Mouse (Mus musculus): ENCODE measurements around the gene Olfr524. TPM values are rescaled to one million over a fixed set of nuclear protein-coding genes. Genes with fewer than 3 reads are reported as not detected.

Gene Olfr524
- polyA plus RNA-seq (2015; fragmentation: Nextera tagmentation; extraction: Ambion mirVana), result not detected in 2 replicates

GRCm38 (mm10) chr7:140205864-140206263 lies at the start of gene Olfr524:
Olfr524 (minus strand) TSS chr7:140205964.
- no peak for ATAC-seq
- Histone ChIP-seq H3K27ac (no peak within 1 kb of the TSS), H3K4me1 (replicated peaks) (no peaks in the 10 kb centered on the region), H3K4me2 (replicated peaks) (no peak within 1 kb of the TSS), H3K9me3 (no peaks in the 10 kb centered on the region), H3K4me3 (replicated peaks) (no peak within 1 kb of the TSS), H3K27me3 (replicated peaks) (no peaks in the 10 kb centered on the region), H3K9ac (no peak within 1 kb of the TSS), H3K36me3 (no peaks in the 10 kb centered on the region)

GRCm38 (mm10) chr7:140253780-140254299 lies 48.1 kb upstream of the Olfr524 start:
- ATAC-seq, result no peak
- no peaks in the 10 kb centered on the region for H3K36me3 ChIP-seq
- H3K4me2 ChIP-seq (replicated peaks), result no peak overlapping the region
- no peak overlapping the region for H3K4me3 ChIP-seq (replicated peaks)
- H3K9me3 ChIP-seq, result no peaks in the 10 kb centered on the region
- no peak overlapping the region for H3K27ac ChIP-seq
- 82% methylated on average over 7 of the region's 7 CpGs for WGBS
- no peak overlapping the region for H3K9ac ChIP-seq
- H3K4me1 ChIP-seq (replicated peaks), result no peaks in the 10 kb centered on the region
- H3K27me3 ChIP-seq (replicated peaks), result no peaks in the 10 kb centered on the region

GRCm38 (mm10) chr7:140247216-140247615 lies 41.5 kb upstream of the Olfr524 start, which contains the start of gene 5830411N06Rik:
5830411N06Rik (plus strand) TSS chr7:140247284.
- H3K4me3 ChIP-seq (replicated peaks), result no peak within 1 kb of the TSS
- H3K4me2 ChIP-seq (replicated peaks), result no peak within 1 kb of the TSS
- WGBS, result 77% methylated on average over 4 of the region's 4 CpGs
- ATAC-seq, result no peak
- H3K27me3 ChIP-seq (replicated peaks), result no peaks in the 10 kb centered on the region
- H3K9ac ChIP-seq, result no peak within 1 kb of the TSS
- no peaks in the 10 kb centered on the region for H3K36me3 ChIP-seq
- no peak within 1 kb of the TSS for H3K27ac ChIP-seq
- H3K4me1 ChIP-seq (replicated peaks), result no peaks in the 10 kb centered on the region
- H3K9me3 ChIP-seq, result no peaks in the 10 kb centered on the region

- Histone ChIP-seq H3K27ac (no peak overlapping the region), H3K9me3 (no peaks in the 10 kb centered on the region), H3K36me3 (no peaks in the 10 kb centered on the region), H3K9ac (no peak overlapping the region), H3K4me3 (replicated peaks) (no peak overlapping the region), H3K4me1 (replicated peaks) (no peaks in the 10 kb centered on the region), H3K4me2 (replicated peaks) (no peak overlapping the region), H3K27me3 (replicated peaks) (no peaks in the 10 kb centered on the region)
- WGBS, result 90% methylated on average over 3 of the region's 3 CpGs
- no peak for ATAC-seq
These were observed 27.9 kb upstream of the Olfr524 start for GRCm38 (mm10) chr7:140233696-140234095.

GRCm38 (mm10) chr7:140231026-140231425 lies 25.3 kb upstream of the Olfr524 start:
- no peak for ATAC-seq
- no peak overlapping the region for H3K9ac ChIP-seq
- 67% methylated on average over 2 of the region's 2 CpGs for WGBS
- H3K27ac ChIP-seq, result no peak overlapping the region
- H3K9me3 ChIP-seq, result no peaks in the 10 kb centered on the region
- H3K4me2 ChIP-seq (replicated peaks), result no peak overlapping the region
- no peaks in the 10 kb centered on the region for H3K4me1 ChIP-seq (replicated peaks)
- H3K27me3 ChIP-seq (replicated peaks), result no peaks in the 10 kb centered on the region
- H3K4me3 ChIP-seq (replicated peaks), result no peak overlapping the region
- H3K36me3 ChIP-seq, result no peaks in the 10 kb centered on the region

GRCm38 (mm10) chr7:140228476-140228875 lies 22.7 kb upstream of the Olfr524 start:
- 78% methylated on average over 13 of the region's 13 CpGs for WGBS
- no peak overlapping the region for H3K9ac ChIP-seq

GRCm38 (mm10) chr7:140224209-140224608 lies 18.4 kb upstream of the Olfr524 start:
- H3K4me1 ChIP-seq (replicated peaks), result no peaks in the 10 kb centered on the region
- ATAC-seq, result no peak
- no peaks in the 10 kb centered on the region for H3K9me3 ChIP-seq
- no peak overlapping the region for H3K9ac ChIP-seq
- H3K27me3 ChIP-seq (replicated peaks), result no peaks in the 10 kb centered on the region
- no peak overlapping the region for H3K27ac ChIP-seq
- H3K4me3 ChIP-seq (replicated peaks), result no peak overlapping the region
- no peak overlapping the region for H3K4me2 ChIP-seq (replicated peaks)
- 83% methylated on average over 13 of the region's 13 CpGs for WGBS
- no peaks in the 10 kb centered on the region for H3K36me3 ChIP-seq

More at GRCm38 (mm10) chr7:140228476-140228875, 22.7 kb upstream of the Olfr524 start:
- Histone ChIP-seq H3K36me3 (no peaks in the 10 kb centered on the region), H3K27ac (no peak overlapping the region), H3K27me3 (replicated peaks) (no peaks in the 10 kb centered on the region), H3K4me3 (replicated peaks) (no peak overlapping the region), H3K4me2 (replicated peaks) (no peak overlapping the region), H3K9me3 (no peaks in the 10 kb centered on the region), H3K4me1 (replicated peaks) (no peaks in the 10 kb centered on the region)
- ATAC-seq, result no peak

- Histone ChIP-seq H3K4me3 (replicated peaks) (no peak overlapping the region), H3K4me2 (replicated peaks) (no peak overlapping the region), H3K27ac (no peak overlapping the region), H3K27me3 (replicated peaks) (no peaks in the 10 kb centered on the region), H3K9ac (no peak overlapping the region), H3K9me3 (no peaks in the 10 kb centered on the region), H3K4me1 (replicated peaks) (no peaks in the 10 kb centered on the region), H3K36me3 (no peaks in the 10 kb centered on the region)
- WGBS, result 89% methylated on average over 4 of the region's 4 CpGs
- no peak for ATAC-seq
These were observed 14.6 kb upstream of the Olfr524 start for GRCm38 (mm10) chr7:140220375-140220774.

GRCm38 (mm10) chr7:140219268-140219667 lies 13.5 kb upstream of the Olfr524 start:
- H3K27ac ChIP-seq, result no peak overlapping the region
- H3K36me3 ChIP-seq, result no peaks in the 10 kb centered on the region
- WGBS, result 14% methylated on average over 1 of the region's 1 CpGs
- H3K9ac ChIP-seq, result no peak overlapping the region
- no peaks in the 10 kb centered on the region for H3K27me3 ChIP-seq (replicated peaks)
- ATAC-seq, result no peak
- H3K4me1 ChIP-seq (replicated peaks), result no peaks in the 10 kb centered on the region
- no peak overlapping the region for H3K4me3 ChIP-seq (replicated peaks)
- no peaks in the 10 kb centered on the region for H3K9me3 ChIP-seq
- no peak overlapping the region for H3K4me2 ChIP-seq (replicated peaks)

GRCm38 (mm10) chr7:140217967-140218366 lies 12.2 kb upstream of the Olfr524 start, which contains the start of gene Cd163l1:
Cd163l1 (plus strand) TSS chr7:140218267.
- no peak for ATAC-seq
- no peak within 1 kb of the TSS for H3K9ac ChIP-seq

GRCm38 (mm10) chr7:140213841-140214240 lies 8.1 kb upstream of the Olfr524 start:
- Histone ChIP-seq H3K4me3 (replicated peaks) (no peak overlapping the region), H3K9ac (no peak overlapping the region), H3K9me3 (no peaks in the 10 kb centered on the region), H3K36me3 (no peaks in the 10 kb centered on the region), H3K4me2 (replicated peaks) (no peak overlapping the region), H3K4me1 (replicated peaks) (no peaks in the 10 kb centered on the region), H3K27me3 (replicated peaks) (no peaks in the 10 kb centered on the region), H3K27ac (no peak overlapping the region)
- 78% methylated on average over 5 of the region's 5 CpGs for WGBS
- ATAC-seq, result no peak

More at GRCm38 (mm10) chr7:140217967-140218366, 12.2 kb upstream of the Olfr524 start, which contains the start of gene Cd163l1:
- Histone ChIP-seq H3K27ac (no peak within 1 kb of the TSS), H3K36me3 (no peaks in the 10 kb centered on the region), H3K9me3 (no peaks in the 10 kb centered on the region), H3K4me1 (replicated peaks) (no peaks in the 10 kb centered on the region), H3K27me3 (replicated peaks) (no peaks in the 10 kb centered on the region), H3K4me3 (replicated peaks) (no peak within 1 kb of the TSS), H3K4me2 (replicated peaks) (no peak within 1 kb of the TSS)
- 89% methylated on average over 2 of the region's 2 CpGs for WGBS

GRCm38 (mm10) chr7:140208677-140209076 lies 2.9 kb upstream of the Olfr524 start:
- no peak overlapping the region for H3K9ac ChIP-seq
- ATAC-seq, result no peak
- no peaks in the 10 kb centered on the region for H3K9me3 ChIP-seq
- H3K4me1 ChIP-seq (replicated peaks), result no peaks in the 10 kb centered on the region
- H3K27ac ChIP-seq, result no peak overlapping the region
- H3K4me3 ChIP-seq (replicated peaks), result no peak overlapping the region
- no peaks in the 10 kb centered on the region for H3K27me3 ChIP-seq (replicated peaks)
- no peak overlapping the region for H3K4me2 ChIP-seq (replicated peaks)
- WGBS, result 62% methylated on average over 3 of the region's 3 CpGs
- no peaks in the 10 kb centered on the region for H3K36me3 ChIP-seq

GRCm38 (mm10) chr7:140208153-140208552 lies 2.4 kb upstream of the Olfr524 start:
- 62% methylated on average over 8 of the region's 8 CpGs for WGBS
- Histone ChIP-seq H3K4me3 (replicated peaks) (no peak overlapping the region), H3K4me1 (replicated peaks) (no peaks in the 10 kb centered on the region)

More at GRCm38 (mm10) chr7:140208153-140208552, 2.4 kb upstream of the Olfr524 start:
- Histone ChIP-seq H3K9me3 (no peaks in the 10 kb centered on the region), H3K27ac (no peak overlapping the region), H3K9ac (no peak overlapping the region), H3K4me2 (replicated peaks) (no peak overlapping the region), H3K27me3 (replicated peaks) (no peaks in the 10 kb centered on the region), H3K36me3 (no peaks in the 10 kb centered on the region)
- no peak for ATAC-seq
